Mouse (Mus musculus): ENCODE data around the gene Ppp2r5d.

- TF ChIP-seq CTCF (IDR thresholded peaks at IDR 0.05; ENCODE audit: extremely low read depth, insufficient read depth, insufficient read length, insufficient replicate concordance) (no peak), POLR2A (IDR thresholded peaks at IDR 0.05; ENCODE audit: low read depth, low read length) (peak; percentile 57)
Measured at GRCm38 (mm10) chr17:46680760-46681373, 24.0 kb downstream of the Ppp2r5d start, which contains the start of gene Klhdc3.

Data from spleen, adult 2 months (tissue).